Mouse (Mus musculus) ovary, adult 18-20 months (tissue): ENCODE measurements around the gene Kdm2b.

Experiments used
- DNase-seq: peaks from one replicate; pipeline ENCODE4 v3.0.0; 2022; ENCODE audit warnings: low spot score, mixed read lengths

The Kdm2b gene

GRCm38 (mm10) chr5:122989551-122990330, at the start of gene Kdm2b:
Gene Kdm2b, minus strand, starts transcription at chr5:122989823.
- DNase-seq = no peak

DNA sequence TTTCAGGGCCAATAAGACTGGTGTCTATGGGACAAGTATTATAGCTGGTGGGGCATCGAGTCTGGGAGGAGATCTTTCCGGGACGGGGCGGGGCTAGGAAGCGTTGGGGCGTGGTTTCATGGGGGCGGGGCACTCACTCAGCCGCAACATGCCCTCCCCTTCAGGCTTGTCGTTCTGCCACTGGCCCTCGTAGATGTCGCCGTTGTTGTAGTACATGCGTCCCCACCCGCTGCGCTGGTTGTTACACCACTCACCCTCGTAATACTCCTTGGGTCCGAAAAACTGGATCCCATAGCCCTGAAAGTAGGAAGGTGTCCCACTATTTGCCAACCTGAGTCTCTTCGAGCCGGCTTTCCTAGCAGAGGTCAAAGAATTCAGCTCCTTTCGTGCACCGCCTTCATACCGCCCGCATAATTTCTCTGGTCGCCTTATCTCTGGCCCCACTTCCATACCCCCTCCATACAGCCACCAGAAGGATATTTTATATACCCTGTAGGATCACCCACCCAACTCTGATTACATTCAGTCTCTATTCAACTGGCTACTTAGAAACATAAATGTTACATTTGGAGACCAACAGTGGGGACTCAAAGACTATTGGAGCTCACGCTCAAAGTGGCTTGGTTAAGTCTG, 49.6 kb upstream of the Kdm2b start:
- no peak for DNase-seq

DNA sequence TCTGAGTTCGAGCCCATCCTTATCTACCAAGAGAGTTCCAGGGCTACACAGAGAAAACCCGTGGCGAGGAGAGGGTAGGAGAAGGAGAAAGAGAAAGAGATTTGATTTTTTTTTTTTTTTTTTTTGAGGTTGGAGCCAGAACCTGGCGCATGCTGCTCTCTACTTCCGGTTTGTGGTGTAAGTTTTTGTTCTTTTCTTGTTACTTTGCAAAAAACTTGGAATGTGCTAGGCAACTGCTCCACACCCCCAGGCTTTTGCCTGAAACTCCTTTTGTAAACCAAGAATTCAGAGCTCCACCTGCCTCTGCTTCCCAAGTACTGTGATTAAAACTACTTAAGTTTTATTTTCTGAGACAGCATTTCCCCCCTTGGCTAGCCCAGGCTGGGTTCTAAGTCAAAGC, 48.5 kb upstream of the Kdm2b start:
- no peak for DNase-seq

DNA sequence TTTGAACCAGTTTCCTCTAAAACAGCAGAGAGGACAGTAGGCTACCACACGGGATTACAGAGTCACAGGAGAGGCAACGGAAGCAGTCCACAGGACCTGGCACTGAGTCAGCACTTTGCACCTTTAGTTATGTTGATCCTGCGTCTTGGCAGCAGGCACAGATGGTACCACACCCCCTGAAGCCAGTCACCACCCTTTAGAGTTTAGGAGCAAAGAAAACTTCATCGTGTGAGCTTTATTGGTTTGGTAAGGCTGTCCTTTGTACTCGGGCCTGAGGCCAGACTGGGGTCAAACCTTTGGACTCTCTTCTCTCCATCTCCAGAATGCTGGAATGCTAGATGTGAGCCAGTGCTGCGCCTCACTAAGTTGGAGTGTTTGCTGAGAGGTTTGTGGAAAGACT, 45.9 kb upstream of the Kdm2b start:
- no peak for DNase-seq

DNA sequence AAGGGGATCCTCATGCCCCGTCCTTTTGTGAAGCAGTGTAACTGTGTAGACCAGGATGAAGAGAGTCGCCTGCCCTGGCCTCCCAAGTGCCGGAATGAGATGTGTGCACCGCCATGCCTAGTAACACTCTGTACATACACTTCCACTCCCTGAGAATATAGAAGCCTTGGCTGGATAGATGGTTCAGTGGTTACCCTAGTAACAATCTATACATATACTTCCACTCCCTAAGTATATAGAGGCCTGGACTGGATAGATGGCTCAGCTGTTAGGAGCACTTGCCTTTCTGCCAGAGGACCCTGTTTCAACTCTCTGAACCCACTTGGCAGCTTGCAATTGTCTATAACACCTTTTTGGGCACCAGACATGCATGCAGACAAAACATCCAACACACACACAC, 45.5 kb upstream of the Kdm2b start:
- DNase-seq = no peak

- DNase-seq = no peak
These were observed 44.1 kb upstream of the Kdm2b start for GRCm38 (mm10) chr5:123033646-123034160.

GRCm38 (mm10) chr5:123031312-123031711, 41.7 kb upstream of the Kdm2b start:
- DNase-seq = no peak

DNA sequence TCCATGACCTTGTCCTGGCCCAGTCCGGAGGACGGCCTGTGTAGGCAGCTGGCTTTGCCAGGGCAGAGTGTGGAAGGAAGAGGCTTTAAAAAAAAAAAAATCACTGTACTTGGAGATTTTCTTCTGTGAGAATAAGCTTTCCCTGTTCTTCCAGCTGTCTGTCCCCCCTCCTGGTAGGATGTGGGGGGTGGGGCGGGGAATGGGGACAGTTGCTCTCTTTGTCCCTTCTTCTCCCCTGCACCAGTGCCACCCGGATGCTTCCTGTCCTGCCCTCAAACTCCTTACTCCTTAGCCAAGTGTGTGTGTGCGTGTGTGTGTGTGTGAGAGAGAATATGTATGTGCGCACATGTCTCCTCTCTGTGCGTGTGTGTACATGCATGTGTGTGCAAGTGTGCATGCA, 40.1 kb upstream of the Kdm2b start:
- no peak for DNase-seq

- DNase-seq = no peak
These were observed 37.8 kb upstream of the Kdm2b start for GRCm38 (mm10) chr5:123027436-123027835.

DNA sequence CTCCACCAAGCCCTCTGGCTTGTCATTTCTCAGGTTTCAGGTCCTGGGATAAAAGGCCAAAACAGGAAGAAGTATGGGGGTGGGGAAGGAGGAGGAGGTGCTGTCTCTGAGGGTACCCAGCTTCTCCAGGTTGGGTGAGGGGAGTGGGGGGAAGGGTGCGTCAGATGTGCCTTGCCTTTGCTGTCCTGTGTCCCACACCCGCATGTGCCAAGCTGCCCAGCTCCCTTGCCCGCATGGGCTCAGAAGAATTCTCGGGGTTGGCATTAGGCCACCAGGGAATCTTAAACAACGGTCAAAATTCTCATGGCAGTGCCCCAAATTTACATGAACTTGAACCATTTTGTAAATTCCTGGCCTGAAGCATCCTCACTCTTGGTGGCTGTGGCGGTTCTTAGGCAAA, 36.8 kb upstream of the Kdm2b start:
- no peak for DNase-seq

DNA sequence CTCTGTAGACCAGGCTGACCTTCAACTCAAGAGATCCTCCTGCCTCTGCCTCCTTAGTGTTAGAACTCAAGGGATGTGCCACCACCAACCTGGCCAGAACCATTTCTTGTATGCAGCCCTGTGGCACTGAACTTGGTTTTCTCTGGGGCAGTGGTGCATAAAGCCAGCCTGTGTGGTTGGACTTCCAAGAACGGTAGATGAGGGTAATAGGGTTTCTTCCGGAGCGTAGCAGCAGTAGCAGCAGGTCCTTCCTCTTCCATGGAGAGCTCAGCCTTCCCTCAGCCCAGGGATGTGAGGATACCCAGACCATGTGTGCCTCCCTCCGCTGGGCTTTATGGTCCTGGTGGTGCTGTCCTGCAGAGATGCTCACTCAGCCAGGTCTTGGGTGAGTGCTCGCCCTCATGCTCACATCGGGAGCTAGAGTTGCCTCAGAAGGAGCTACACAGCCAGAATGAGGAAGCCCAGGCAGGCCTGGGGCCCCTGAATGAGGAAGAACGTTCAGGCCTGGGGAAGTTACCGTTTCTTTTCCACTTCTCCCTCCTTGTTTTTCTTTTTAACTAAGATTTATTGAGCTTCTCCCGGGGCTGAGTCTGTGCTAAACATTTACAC, 35.4 kb upstream of the Kdm2b start:
- no peak for DNase-seq

GRCm38 (mm10) chr5:123024312-123024711, 34.7 kb upstream of the Kdm2b start:
- DNase-seq = no peak

DNA sequence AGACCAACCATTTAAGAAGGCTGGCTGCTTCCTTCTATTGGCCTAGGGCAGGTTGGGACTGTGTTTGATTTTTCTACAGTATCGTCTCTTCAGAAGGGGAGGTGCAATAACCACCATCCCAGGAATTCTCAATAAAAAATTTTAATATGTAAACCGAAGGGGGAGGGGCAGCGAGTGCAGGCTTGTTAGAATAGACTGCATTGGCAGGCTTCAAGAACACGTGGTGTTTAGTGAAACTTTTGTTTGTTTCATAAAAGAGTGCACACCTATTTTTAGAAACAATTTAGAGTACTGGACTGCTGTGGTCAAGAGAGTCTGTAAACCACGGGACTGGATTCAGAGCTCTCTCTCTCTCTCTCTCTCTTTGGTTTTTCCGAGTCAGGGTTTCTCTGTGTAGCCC, 33.4 kb upstream of the Kdm2b start:
- DNase-seq = no peak

DNA sequence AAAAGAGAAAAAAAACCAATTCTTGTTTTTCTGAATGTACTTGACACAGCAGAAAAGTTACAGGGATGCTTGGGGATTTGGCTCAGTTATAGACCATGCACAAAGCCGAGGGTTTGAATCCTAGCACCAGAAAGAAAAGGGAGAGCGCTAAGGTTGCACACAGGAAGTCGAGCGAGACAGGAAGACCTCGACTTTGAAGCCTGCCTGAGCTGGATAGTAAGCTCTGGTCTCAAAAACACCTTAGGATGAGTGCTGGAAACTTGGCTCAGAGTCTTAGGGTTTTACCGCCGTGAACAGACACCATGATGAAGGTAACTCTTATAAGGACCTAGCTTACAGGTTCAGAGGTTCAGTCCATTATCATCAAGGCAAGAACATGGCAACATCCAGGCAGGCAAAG, 31.8 kb upstream of the Kdm2b start:
- no peak for DNase-seq

GRCm38 (mm10) chr5:123020426-123020825, 30.8 kb upstream of the Kdm2b start:
- no peak for DNase-seq

- DNase-seq = no peak
These were observed 29.9 kb upstream of the Kdm2b start for GRCm38 (mm10) chr5:123019336-123020016.

- DNase-seq = no peak
These were observed 27.9 kb upstream of the Kdm2b start for GRCm38 (mm10) chr5:123017504-123017903.

- no peak for DNase-seq
These were observed 26.3 kb upstream of the Kdm2b start for GRCm38 (mm10) chr5:123015915-123016314.

DNA sequence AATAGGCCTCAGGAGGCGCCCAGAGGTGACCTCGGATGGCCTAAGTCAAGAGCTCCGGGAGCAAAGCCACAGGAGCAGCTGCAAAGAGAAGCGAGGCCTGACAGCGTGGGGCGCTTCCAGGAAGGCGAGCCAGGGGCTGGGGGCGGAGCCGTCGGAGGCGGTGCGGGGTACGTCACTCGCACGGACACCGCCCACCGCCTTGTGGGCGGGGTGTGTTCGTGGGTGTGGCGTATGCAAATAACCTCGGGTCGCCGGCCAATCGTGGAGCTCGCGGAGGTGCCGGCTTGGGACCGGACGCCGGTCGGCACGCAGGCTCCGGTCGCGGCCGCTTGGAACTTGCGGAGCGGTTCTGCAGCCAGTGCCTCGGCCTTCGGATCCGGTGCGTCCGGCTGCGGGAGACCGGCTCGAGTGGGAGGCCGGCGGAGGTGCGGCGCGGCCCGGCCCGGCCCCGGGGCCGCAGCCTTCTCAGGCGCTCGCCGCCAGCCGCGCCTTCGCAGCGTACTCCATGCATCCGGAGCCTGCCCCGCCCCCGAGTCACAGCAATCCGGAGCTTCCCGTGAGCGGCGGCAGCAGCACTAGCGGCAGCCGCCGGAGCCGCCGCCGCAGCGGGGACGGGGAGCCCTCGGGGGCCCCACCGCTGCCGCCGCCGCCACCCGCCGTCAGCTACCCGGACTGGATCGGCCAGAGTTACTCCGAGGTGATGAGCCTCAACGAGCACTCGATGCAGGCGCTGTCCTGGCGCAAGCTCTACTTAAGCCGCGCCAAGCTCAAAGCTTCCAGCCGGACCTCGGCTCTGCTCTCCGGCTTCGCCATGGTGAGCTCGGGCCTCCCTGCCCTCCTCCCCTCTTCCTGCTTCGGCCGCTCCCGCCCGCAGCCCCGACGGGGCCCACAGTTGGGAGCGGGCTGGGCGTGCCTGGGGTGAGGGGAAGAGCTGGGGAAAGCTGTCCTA, 25.4 kb upstream of the Kdm2b start, which contains the start of gene Orai1:
Orai1 (plus strand) TSS at position 322 of the 949 bp plus-strand sequence.
- DNase-seq = peak; percentile 96

- DNase-seq = peak; percentile 30
These were observed 24.1 kb upstream of the Kdm2b start for GRCm38 (mm10) chr5:123013599-123014315.

DNA sequence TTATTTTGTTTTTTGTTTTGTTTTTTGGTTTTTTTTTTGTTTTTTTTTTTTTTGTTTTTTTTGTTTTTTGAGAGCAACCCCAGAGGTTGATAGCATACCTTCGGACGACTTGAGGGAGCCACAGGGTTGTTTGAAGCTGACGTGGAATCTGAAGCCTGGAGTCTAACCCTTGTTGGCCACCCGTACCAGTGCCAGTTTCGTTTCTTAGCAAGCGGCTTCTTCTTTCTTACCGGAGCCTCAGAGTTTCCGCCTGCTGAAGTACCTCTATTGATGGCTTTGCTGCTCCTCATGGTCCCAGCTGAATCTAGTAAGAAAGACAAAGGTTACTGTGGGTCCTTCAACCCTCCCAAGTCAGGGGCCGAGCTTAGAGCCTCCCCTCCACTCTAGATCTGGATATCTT, 22.1 kb upstream of the Kdm2b start:
- no peak for DNase-seq
